Mouse (Mus musculus) brown adipose tissue, adult 24 weeks (tissue): ENCODE measurements around the gene Rundc3a. TPM values are rescaled to one million over a fixed set of nuclear protein-coding genes. Genes with fewer than 3 reads are reported as not detected.

Source experiments
- H3K27ac ChIP-seq: fragments of 200-500 bp; replicated peaks from 2 replicates; pipeline ENCODE4 v1.5.1; 2012; ENCODE audit warnings: low read depth, mild to moderate bottlenecking, low read length
- H3K4me1 ChIP-seq: fragments of 200-500 bp; 2 replicates; pipeline ENCODE4 v1.6.1; 2012; ENCODE audit warnings: low read length, mixed read lengths; ENCODE audit not compliant: control insufficient read depth, insufficient read depth, insufficient read length
- H3K4me3 ChIP-seq: fragments of 200-500 bp; 2 replicates; pipeline ENCODE4 v1.5.1; 2012; ENCODE audit warnings: low read depth, mild to moderate bottlenecking, low read length, moderate library complexity; ENCODE audit not compliant: insufficient read depth
- polyA plus RNA-seq: library from polyadenylated mRNA; stranded (reverse); fragments of >200 nt; gene quantifications from 2 replicates; pipeline ENCODE4 v1.2.4, GENCODE M21; 2012; ENCODE audit not compliant: missing spikeins, insufficient read depth, insufficient read length

Gene Rundc3a
- polyA plus RNA-seq, 1 experiment: not detected

- H3K4me1 ChIP-seq: peaks cover 7% of the 10 kb centered on the region
- H3K4me3 ChIP-seq: no peak overlapping the region
- H3K27ac ChIP-seq: no peak overlapping the region
These were observed 55.1 kb downstream of the Rundc3a start for GRCm38 (mm10) chr11:102448327-102448726.

- Histone ChIP-seq H3K4me1 (peaks cover 7% of the 10 kb centered on the region), H3K4me3 (no peak overlapping the region), H3K27ac (no peak overlapping the region)
These were observed 56.1 kb downstream of the Rundc3a start for GRCm38 (mm10) chr11:102449043-102450008.

Other genes with a start within 250 kb of the Rundc3a start
- gene Nags, start 247.9 kb upstream of the Rundc3a start, polyA plus RNA-seq: not detected in 2 replicates
- 3.3 and 7.9 TPM in 2 replicates for gene Tmem101, start 237.0 kb upstream of the Rundc3a start, polyA plus RNA-seq
- 93.7 and 101 TPM in 2 replicates for gene Lsm12, start 208.1 kb upstream of the Rundc3a start, polyA plus RNA-seq
- gene G6pc3, start 203.8 kb upstream of the Rundc3a start, polyA plus RNA-seq: 41.4 and 51.7 TPM in 2 replicates
- gene Hdac5, start 163.2 kb upstream of the Rundc3a start, polyA plus RNA-seq: 42.2 and 61.6 TPM in 2 replicates
- not detected in 2 replicates for gene BC030867, start 144.5 kb upstream of the Rundc3a start, polyA plus RNA-seq
- 0.48 and 1.0 TPM in 2 replicates for gene Asb16, start 124.7 kb upstream of the Rundc3a start, polyA plus RNA-seq
- 20.5 and 24.2 TPM in 2 replicates for gene Tmub2, start 108.5 kb upstream of the Rundc3a start, polyA plus RNA-seq
- gene Atxn7l3, start 96.8 kb upstream of the Rundc3a start, polyA plus RNA-seq: 11.6 and 13.1 TPM in 2 replicates
- gene Ubtf, start 73.7 kb upstream of the Rundc3a start, polyA plus RNA-seq: 41.7 and 47.6 TPM in 2 replicates
- 1.2 TPM in 1 of 2 replicates, not detected in the other for gene Slc4a1, start 27.2 kb upstream of the Rundc3a start, polyA plus RNA-seq
- 397 and 609 TPM in 2 replicates for gene Slc25a39, start 14.5 kb downstream of the Rundc3a start, polyA plus RNA-seq
- 57.5 and 78.8 TPM in 2 replicates for gene Grn, start 36.9 kb downstream of the Rundc3a start, polyA plus RNA-seq
- 0.63 and 1.0 TPM in 2 replicates for gene Fam171a2, start 54.3 kb downstream of the Rundc3a start, polyA plus RNA-seq
- 1.4 and 2.0 TPM in 2 replicates for gene Itga2b, start 76.7 kb downstream of the Rundc3a start, polyA plus RNA-seq
- 7.7 and 15.2 TPM in 2 replicates for gene Gpatch8, start 163.0 kb downstream of the Rundc3a start, polyA plus RNA-seq
- gene Gm11627, start 186.1 kb downstream of the Rundc3a start, polyA plus RNA-seq: not detected in 2 replicates
- gene Fzd2, start 211.0 kb downstream of the Rundc3a start, polyA plus RNA-seq: 0.42 and 1.3 TPM in 2 replicates